Mouse (Mus musculus) liver, embryonic 18 days (tissue): ENCODE results near the gene Mcee. TPM values are rescaled to one million over a fixed set of nuclear protein-coding genes. Genes with fewer than 3 reads are reported as not detected.

Experiments used
- polyA plus RNA-seq: library from polyadenylated mRNA; depleted of rRNA; stranded (reverse); fragments of >200 nt; gene quantifications from 2 replicates; pipeline ENCODE4 v1.2.3, GENCODE M21; 2012; rRNA removed

The Mcee gene
- 51.2 and 55.9 TPM in 2 replicates for polyA plus RNA-seq

GRCm38 (mm10) chr7:64392122-64392818 is at the start of gene Mcee, which contains the start of gene Mphosph10:
Gene Mcee, plus strand, starts transcription at chr7:64392607.
Gene Mphosph10, minus strand, starts transcription at chr7:64392268.

GRCm38 (mm10) chr7:64373830-64374562 is 18.4 kb upstream of the Mcee start, which contains the start of gene Fan1:
Gene Fan1, minus strand, starts transcription at chr7:64374095.

Other genes with a start within 250 kb of the Mcee start
- 0.12 and 0.14 TPM in 2 replicates for gene Trpm1, start 238.8 kb upstream of the Mcee start, polyA plus RNA-seq
- gene Mtmr10, start 105.0 kb upstream of the Mcee start, polyA plus RNA-seq: 6.9 and 7.6 TPM in 2 replicates
- gene Fan1, start 18.5 kb upstream of the Mcee start, polyA plus RNA-seq: 0.97 TPM in 2 replicates
- gene Mphosph10, start 339 bp upstream of the Mcee start, polyA plus RNA-seq: 7.7 and 8.2 TPM in 2 replicates
- 0.02 and 0.05 TPM in 2 replicates for gene Apba2, start 109.1 kb downstream of the Mcee start, polyA plus RNA-seq